Mouse (Mus musculus) cerebellum, adult 2 months (tissue): Measurements from ENCODE around the gene Gm17175. TPM values are rescaled to one million over a fixed set of nuclear protein-coding genes. Genes with fewer than 3 reads are reported as not detected.
"Not testable (repeated sequence)": the region's sequence is repeated elsewhere in the genome, so short reads cannot be mapped to it uniquely, and the experiment has no call there.

Experiments
- DNase-seq, 2 experiments: peaks; one replicate each; pipeline ENCODE4 v3.0.0; 2021
- H3K27ac ChIP-seq: fragments of 200-500 bp; 2 replicates; pipeline ENCODE4 v1.5.1; 2012; ENCODE audit warnings: low read length, control low read depth, inconsistent platforms; ENCODE audit not compliant: insufficient read depth
- H3K27me3 ChIP-seq: fragments of 200-500 bp; 2 replicates; pipeline ENCODE4 v1.6.1; 2012; ENCODE audit warnings: inconsistent platforms, mild to moderate bottlenecking, low read length, moderate library complexity; ENCODE audit not compliant: control insufficient read depth, insufficient read depth
- H3K4me1 ChIP-seq: fragments of 200-500 bp; 2 replicates; pipeline ENCODE4 v1.6.1; 2011; ENCODE audit warnings: low read length; ENCODE audit not compliant: control insufficient read depth, insufficient read depth
- H3K4me3 ChIP-seq: fragments of 200-500 bp; replicated peaks from 2 replicates; pipeline ENCODE3; 2011; ENCODE audit warnings: mild to moderate bottlenecking, low read depth, low read length, control low read depth; ENCODE audit not compliant: insufficient read depth
- CTCF ChIP-seq: fragments of 200-500 bp; IDR thresholded peaks from 2 replicates; pipeline ENCODE4 v1.5.1; 2011; ENCODE audit warnings: low read depth, mild to moderate bottlenecking, control low read depth, low read length, moderate library complexity, borderline replicate concordance; ENCODE audit not compliant: insufficient read depth
- POLR2A ChIP-seq: fragments of 200-500 bp; IDR thresholded peaks from 2 replicates; pipeline ENCODE4 v1.6.1; 2011; ENCODE audit warnings: low read length, control low read depth, borderline replicate concordance; ENCODE audit not compliant: insufficient read depth
- WGBS: fragments of 180-500 bp; shearing (Covaris S2); methylation state at CpG from one replicate; pipeline ENCODE4 v1.1.7; 2018; 5-methylcytosine and 5-hydroxymethylcytosine counted together
- polyA plus RNA-seq: library from polyadenylated mRNA; depleted of rRNA; stranded (reverse); fragments of >200 nt; gene quantifications from 2 replicates; pipeline ENCODE4 v1.2.3, GENCODE M21; 2012; rRNA removed

The Gm17175 gene
- not detected in 2 replicates for polyA plus RNA-seq

DNA sequence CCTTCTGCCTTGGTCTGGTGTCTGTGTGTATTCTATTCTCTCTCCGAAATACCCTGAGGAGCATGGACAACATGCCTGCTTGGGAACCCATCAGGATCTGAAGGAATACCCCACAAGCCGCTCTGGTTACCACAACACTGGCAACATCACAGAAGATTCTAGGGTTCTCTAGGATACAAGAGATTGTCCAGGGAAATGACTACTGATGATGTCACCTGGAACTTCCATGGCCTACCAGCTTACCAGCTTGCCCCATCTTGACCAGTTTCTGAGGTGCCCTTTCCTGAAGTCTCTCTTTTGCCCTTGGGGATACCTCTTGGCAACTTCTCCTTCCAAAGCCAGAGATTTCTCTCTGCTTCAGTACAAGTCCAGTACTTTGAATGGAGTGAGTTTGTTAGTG lies at the start of gene Gm17175:
Gm17175 (minus strand) TSS at position 101 of the 400 bp plus-strand sequence.
- not testable (repeated sequence) for H3K27me3 ChIP-seq, H3K4me3 ChIP-seq, DNase-seq, H3K27ac ChIP-seq, H3K4me1 ChIP-seq
- WGBS = 88% methylated on average over 2 of the region's 2 CpGs

GRCm38 (mm10) chr14:51611210-51611609 lies 37.3 kb upstream of the Gm17175 start, which contains the start of gene Gm17078:
Gene Gm17078, minus strand, starts transcription at chr14:51611310.
- no peak for DNase-seq
- Histone ChIP-seq H3K27ac (no peak within 1 kb of the TSS), H3K4me3 (no peak within 1 kb of the TSS), H3K27me3 (no peaks in the 10 kb centered on the region), H3K4me1 (no peaks in the 10 kb centered on the region)
- WGBS = 80% methylated on average over 1 of the region's 1 CpGs
- TF ChIP-seq CTCF = no peak
- TF ChIP-seq POLR2A = no peak

DNA sequence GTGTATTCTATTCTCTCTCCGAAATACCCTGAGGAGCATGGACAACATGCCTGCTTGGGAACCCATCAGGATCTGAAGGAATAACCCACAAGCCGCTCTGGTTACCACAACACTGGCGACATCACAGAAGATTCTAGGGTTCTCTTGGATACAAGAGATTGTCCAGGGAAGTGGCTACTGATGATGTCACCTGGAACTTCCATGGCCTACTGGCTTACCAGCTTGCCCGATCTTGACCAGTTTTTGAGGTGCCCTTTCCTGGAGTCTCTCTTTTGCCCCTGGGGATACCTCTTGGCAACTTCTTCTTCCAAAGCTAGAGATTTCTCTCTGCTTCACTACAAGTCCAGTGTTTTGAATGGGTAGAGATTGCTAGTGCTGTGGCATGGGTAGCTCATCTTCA lies 18.2 kb upstream of the Gm17175 start, which contains the start of gene Gm17174:
Gm17174 (minus strand) TSS at position 101 of the 400 bp plus-strand sequence.
- not testable (repeated sequence) for DNase-seq, H3K27ac ChIP-seq, H3K4me3 ChIP-seq, H3K4me1 ChIP-seq, H3K27me3 ChIP-seq
- 92% methylated on average over 4 of the region's 4 CpGs for WGBS

DNA sequence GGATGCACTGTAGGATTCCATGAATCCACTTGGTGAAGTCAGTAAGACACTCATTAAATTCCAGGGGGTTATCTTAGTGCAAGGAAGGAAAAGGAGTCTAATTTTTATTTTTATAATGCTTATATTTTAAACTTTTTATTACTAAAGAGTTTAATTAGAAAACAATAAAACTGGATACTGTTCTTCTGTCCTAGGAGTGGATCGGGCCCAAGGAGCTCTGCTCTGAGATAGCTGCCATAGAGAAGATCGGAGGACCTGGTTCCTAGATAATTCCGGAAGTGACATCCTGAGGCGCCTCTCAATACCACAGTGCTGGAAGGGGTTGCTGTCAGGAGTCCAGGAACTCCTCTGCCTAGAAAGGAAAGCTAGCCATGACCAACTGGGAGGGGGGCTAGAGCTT lies 21.4 kb downstream of the Gm17175 start, which contains the start of gene Gm5622:
Gm5622 (plus strand) TSS at position 301 of the 400 bp plus-strand sequence.
- 92% methylated on average over 4 of the region's 4 CpGs for WGBS

More for the DNA sequence above, 21.4 kb downstream of the Gm17175 start, which contains the start of gene Gm5622:
- no peak for TF ChIP-seq CTCF
- no peak for TF ChIP-seq POLR2A
- no peaks in the 10 kb centered on the region for H3K27me3 ChIP-seq
- DNase-seq = no peak
- no peaks in the 10 kb centered on the region for H3K4me1 ChIP-seq
- no peak within 1 kb of the TSS for H3K27ac ChIP-seq
- H3K4me3 ChIP-seq = no peak within 1 kb of the TSS

Other genes starting within 250 kb of the Gm17175 start
- not detected in 2 replicates for gene Gm7247, start 212.3 kb downstream of the Gm17175 start, polyA plus RNA-seq
- gene Vmn2r88, start 163.2 kb downstream of the Gm17175 start, polyA plus RNA-seq = not detected in 2 replicates
- gene Vmn2r89, start 122.2 kb downstream of the Gm17175 start, polyA plus RNA-seq = not detected in 2 replicates
- gene Gm5622, start 21.3 kb downstream of the Gm17175 start, polyA plus RNA-seq = not detected in 2 replicates
- not detected in 2 replicates for gene Gm17174, start 18.1 kb upstream of the Gm17175 start, polyA plus RNA-seq
- gene Gm17078, start 37.2 kb upstream of the Gm17175 start, polyA plus RNA-seq = not detected in 2 replicates
- gene Gm4181, start 61.6 kb upstream of the Gm17175 start, polyA plus RNA-seq = not detected in 2 replicates
- gene Gm17079, start 121.4 kb upstream of the Gm17175 start, polyA plus RNA-seq = not detected in 2 replicates
- gene Gm5800, start 143.1 kb upstream of the Gm17175 start, polyA plus RNA-seq = not detected in 2 replicates
- not detected in 2 replicates for gene Ang4, start 199.5 kb upstream of the Gm17175 start, polyA plus RNA-seq
- gene AY358078, start 226.0 kb upstream of the Gm17175 start, polyA plus RNA-seq = not detected in 2 replicates